Mouse (Mus musculus): Measurements from ENCODE around the gene Wdr13.
"Not testable (repeated sequence)": the region's sequence is repeated elsewhere in the genome, so short reads cannot be mapped to it uniquely, and the experiment has no call there.

Gene Wdr13

GRCm38 (mm10) chrX:8102213-8102668 lies 30.5 kb downstream of the Wdr13 start:
- DNase-seq = no peak

DNA sequence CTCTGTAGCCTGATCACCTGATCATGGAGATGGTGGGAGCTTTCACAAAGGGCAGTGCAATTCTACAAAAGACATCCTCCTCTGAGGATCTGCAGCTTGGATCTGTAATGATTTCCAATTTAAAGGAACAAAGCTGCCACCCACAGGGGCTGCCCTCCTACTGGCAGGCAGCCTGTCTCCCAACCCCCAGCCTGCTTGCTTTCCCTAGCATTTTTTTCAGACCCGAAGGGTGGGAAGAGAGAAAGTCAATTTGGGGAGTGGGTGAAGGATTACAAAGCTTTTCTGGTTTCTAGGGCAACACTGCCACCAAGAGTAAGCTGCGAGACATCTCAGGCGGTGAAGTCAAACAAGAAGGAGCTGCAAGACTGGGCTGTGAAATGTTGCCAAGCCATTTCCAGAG lies 31.7 kb downstream of the Wdr13 start:
- no peak for DNase-seq

DNA sequence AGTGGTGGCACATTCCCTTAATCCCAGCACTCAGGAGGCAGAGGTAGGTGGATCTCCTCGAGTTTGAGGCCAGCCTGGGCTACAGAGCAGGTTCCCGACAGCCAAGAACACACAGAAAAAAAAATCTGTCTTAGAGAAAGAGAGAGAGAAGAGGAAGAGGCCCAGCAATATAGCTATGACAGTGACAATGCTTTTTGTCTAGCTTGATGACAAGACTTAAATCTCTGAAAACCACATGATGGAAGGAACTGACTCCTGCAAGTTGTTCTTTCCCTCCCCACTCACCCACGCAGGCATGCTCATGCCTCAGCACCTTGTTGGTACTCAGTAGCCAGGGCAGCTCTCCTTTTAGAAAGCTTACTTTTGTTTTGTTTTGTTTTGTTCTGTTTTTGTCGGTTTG lies 33.3 kb downstream of the Wdr13 start:
- no peak for DNase-seq

DNA sequence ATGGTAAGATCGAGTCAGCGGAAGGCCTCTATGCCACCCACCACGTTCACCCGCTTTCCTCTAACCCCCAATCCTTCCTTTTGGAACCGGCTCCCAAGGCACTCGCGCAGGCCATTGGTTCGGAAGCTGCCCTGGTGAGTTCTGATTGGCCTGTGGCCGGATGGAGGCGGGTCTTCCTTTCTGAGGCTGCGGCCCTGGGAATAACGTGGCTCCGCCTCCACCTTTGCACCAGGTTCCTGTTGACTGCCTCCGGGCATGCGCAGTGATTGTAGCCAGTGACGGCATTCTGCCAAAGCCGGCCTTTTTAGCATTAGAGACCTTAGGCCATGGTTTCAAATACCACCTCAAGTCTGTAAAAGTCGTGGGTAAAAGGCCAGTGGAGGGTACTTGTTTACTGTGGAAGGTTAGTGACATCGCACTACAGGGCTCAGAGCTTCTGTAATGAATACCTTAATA lies 35.9 kb downstream of the Wdr13 start:
- peak; percentile 95 to 97 for DNase-seq

GRCm38 (mm10) chrX:8096068-8096786 lies 36.5 kb downstream of the Wdr13 start:
- DNase-seq = peak; percentile 74 to 90

DNA sequence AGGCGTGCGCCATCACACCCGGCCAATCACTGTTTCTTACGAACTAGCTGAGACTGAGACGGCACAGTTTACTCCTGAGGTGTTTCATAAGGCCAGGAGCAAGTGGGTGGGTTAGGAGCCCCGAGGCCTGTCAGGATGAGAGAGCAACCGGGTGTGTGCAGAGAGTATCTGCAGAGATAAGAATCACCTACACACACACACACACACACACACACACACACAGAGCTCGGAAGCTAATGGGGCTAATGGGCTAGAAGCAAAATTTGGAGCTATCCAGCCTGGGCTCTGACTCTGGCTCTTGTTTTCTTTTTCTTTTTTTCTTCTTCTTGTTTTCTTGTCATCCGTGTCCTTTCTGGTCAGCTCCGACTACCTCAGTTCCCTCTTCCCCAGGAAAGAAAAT lies 37.1 kb downstream of the Wdr13 start:
- DNase-seq = peak in 1 of 2 experiments; percentile 12

GRCm38 (mm10) chrX:8090954-8091347 lies 41.7 kb downstream of the Wdr13 start:
- not testable (repeated sequence) for DNase-seq

- DNase-seq = no peak
These were observed 42.2 kb downstream of the Wdr13 start, which contains the start of gene Was for GRCm38 (mm10) chrX:8090346-8090953. TSS of gene Was (minus strand) at chrX:8090498.

- DNase-seq = no peak
These were observed 42.9 kb downstream of the Wdr13 start for GRCm38 (mm10) chrX:8089746-8090145.

- DNase-seq = no peak
These were observed 47.1 kb downstream of the Wdr13 start for GRCm38 (mm10) chrX:8085611-8086010.

DNA sequence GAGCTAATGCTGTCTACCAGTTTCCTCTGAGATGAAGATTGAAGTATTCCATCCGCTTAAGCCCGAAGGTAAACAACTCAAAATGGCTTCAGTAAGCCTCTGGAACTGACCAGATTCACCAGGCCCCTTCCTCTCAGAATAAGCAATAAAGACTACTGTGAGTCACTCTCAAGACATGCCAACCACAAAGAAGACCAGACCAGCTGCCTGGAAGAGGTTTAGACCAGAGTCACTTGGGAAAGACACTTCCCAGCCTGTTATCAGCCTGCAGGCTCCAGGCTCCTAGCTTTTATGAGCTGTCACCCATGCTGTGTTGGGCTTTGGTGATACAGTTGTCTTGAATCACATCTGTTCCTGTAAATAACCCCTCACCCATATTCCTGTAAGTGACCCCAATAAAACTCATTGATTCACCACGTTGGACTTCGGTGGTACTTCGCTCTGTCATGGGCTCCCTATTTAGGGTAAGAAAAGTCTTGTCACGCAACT lies 47.9 kb downstream of the Wdr13 start:
- DNase-seq = no peak

GRCm38 (mm10) chrX:8075104-8075503 lies 57.6 kb downstream of the Wdr13 start:
- no peak for DNase-seq

DNA sequence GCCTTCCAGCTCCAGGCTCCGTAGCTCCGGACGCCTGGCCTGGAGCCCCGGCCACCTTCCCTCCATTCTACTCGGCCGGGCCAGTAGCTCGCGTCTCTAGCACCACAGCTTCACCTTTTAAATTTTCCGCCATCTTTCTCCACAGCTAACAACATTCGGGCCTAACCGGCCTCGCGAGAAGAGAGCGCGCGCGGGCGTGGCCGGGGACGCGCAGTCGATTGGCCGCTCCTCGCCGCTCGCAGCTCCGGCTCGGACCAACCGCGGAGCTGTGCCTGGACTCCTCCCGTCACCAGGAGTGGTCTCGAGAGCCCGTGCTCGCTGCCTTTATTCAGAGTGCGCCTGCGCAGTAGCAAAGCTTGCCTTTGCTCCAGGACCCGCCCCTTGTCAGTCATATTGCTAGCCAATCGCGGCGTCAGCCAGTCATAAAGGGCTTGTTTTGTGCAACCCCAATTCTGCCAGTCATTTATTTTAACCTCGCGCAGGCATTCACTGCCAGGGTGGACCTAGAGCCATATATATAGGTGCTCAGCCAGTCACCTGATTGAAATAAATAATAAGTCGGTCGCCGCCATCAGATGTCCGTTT lies 58.2 kb downstream of the Wdr13 start, which contains the start of gene Suv39h1:
TSS of gene Suv39h1 (minus strand) at position 331 of the 585 bp plus-strand sequence.
- DNase-seq = peak; percentile 88 to 96

- peak; percentile 32 to 35 for DNase-seq
These were observed 58.7 kb downstream of the Wdr13 start for GRCm38 (mm10) chrX:8073881-8074429.
